Mouse (Mus musculus) erythroblast, embryonic 14.5 days (primary cell): ENCODE results near the gene Ccdc39.

ENCODE experiments used
- GATA1 ChIP-seq: IDR thresholded peaks from 2 replicates; pipeline ENCODE4 v1.6.1; 2012; ENCODE audit warnings: low read length, inconsistent platforms, mixed read lengths
- TAL1 ChIP-seq: IDR thresholded peaks from 3 replicates; pipeline ENCODE4 v1.6.1; 2012; ENCODE audit warnings: low read length, inconsistent platforms, mixed read lengths

DNA sequence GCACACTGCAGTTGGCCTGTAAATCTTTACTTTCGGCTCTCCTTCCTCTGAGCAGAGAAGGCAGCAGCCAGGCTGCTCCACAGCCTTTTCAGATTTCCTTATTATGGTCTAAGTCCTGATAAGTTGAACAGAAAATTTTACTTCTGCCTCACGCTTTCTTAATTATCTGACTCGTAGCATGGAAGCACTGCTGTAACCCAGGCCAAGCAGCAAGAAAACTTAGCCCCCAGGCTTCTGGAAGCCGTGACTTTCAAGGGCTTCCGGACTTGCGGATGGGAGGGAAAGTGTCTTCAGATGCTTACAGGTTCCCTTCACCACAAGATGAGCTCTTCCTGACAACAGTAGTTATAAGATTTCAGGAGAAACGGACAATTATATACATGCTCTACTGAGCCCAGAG is 29.7 kb upstream of the Ccdc39 start:
- TF ChIP-seq GATA1: no peak
- TF ChIP-seq TAL1: no peak
